Mouse (Mus musculus) heart, adult 2 months (tissue): ENCODE results near the gene A930009A15Rik.

Experiments
- CTCF ChIP-seq: fragments of 200-600 bp; IDR thresholded peaks from 2 replicates; pipeline ENCODE4 v1.8.1; 2022; ENCODE audit warnings: antibody characterized with exemption, mild to moderate bottlenecking, moderate library complexity
- EP300 ChIP-seq: fragments of 200-500 bp; IDR thresholded peaks from 2 replicates; pipeline ENCODE4 v1.6.1; 2011; ENCODE audit warnings: low read depth, low read length, control low read depth; ENCODE audit not compliant: insufficient read depth
- POLR2A ChIP-seq: fragments of 200-500 bp; IDR thresholded peaks from 2 replicates; pipeline ENCODE4 v1.6.1; 2011; ENCODE audit warnings: mild to moderate bottlenecking, low read depth, low read length, control low read depth; ENCODE audit not compliant: insufficient read depth

- TF ChIP-seq POLR2A, result no peak
- TF ChIP-seq CTCF, result no peak
- TF ChIP-seq EP300, result no peak
These were observed 2.1 kb downstream of the A930009A15Rik start for GRCm38 (mm10) chr10:115571734-115572440.
